Mouse (Mus musculus): ENCODE data around the gene Scaf8. TPM values are rescaled to one million over a fixed set of nuclear protein-coding genes. Genes with fewer than 3 reads are reported as not detected.
"Not testable (repeated sequence)": the region's sequence is repeated elsewhere in the genome, so short reads cannot be mapped to it uniquely, and the experiment has no call there.

The Scaf8 gene
- polyA plus RNA-seq, 1 experiment from 2014 or later = 23.4 TPM

GRCm38 (mm10) chr17:3135346-3135745 is 20.6 kb downstream of the Scaf8 start:
- no peak for DNase-seq (ENCODE audit: low spot score)
- Histone ChIP-seq H3K36me3 (replicated peaks) (peaks cover 49% of the 10 kb centered on the region), H3K27ac (replicated peaks) (no peak overlapping the region), H3K4me1 (0 out of 2 replicates have a peak, but pooled peaks cover 7% of the 10 kb centered on the region), H3K4me3 (no peak overlapping the region), H3K9me3 (no peaks in the 10 kb centered on the region), H3K27me3 (replicated peaks; ENCODE audit: low read depth, poor library complexity, severe bottlenecking) (no peaks in the 10 kb centered on the region)

DNA sequence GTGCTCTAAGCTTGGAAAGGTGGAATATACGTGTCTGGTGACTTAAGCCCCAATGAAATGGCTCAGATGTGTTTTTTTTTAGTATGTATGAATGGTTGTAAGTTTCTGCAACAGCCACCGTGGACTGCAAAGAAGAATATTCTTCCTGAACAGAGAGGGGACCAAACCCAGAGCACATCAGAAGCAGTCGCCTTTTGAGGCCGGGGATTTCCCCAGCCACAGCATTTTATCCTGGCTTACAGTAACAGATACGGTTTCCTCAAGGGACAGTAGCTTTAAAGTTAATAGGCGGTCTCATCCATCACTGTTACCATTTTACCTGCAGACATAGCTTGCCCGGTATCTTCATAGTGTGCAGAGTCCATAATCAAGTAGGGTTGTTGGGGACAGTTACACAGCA is 21.4 kb downstream of the Scaf8 start:
- no peaks in the 10 kb centered on the region for H3K9me3 ChIP-seq
- WGBS = 91% methylated on average over 7 of the region's 7 CpGs
- DNase-seq (ENCODE audit: low spot score) = no peak
- 0 out of 2 replicates have a peak, but pooled peaks cover 7% of the 10 kb centered on the region for H3K4me1 ChIP-seq
- H3K27ac ChIP-seq (replicated peaks) = no peak overlapping the region
- H3K4me3 ChIP-seq = no peak overlapping the region
- peaks cover 47% of the 10 kb centered on the region for H3K36me3 ChIP-seq (replicated peaks)
- no peaks in the 10 kb centered on the region for H3K27me3 ChIP-seq (replicated peaks; ENCODE audit: low read depth, poor library complexity, severe bottlenecking)

GRCm38 (mm10) chr17:3138387-3138786 is 23.6 kb downstream of the Scaf8 start:
- no peaks in the 10 kb centered on the region for H3K9me3 ChIP-seq
- no peak overlapping the region for H3K27ac ChIP-seq (replicated peaks)
- 0 out of 2 replicates have a peak, but pooled peaks cover 7% of the 10 kb centered on the region for H3K4me1 ChIP-seq
- DNase-seq (ENCODE audit: low spot score) = no peak
- H3K36me3 ChIP-seq (replicated peaks) = peaks cover 32% of the 10 kb centered on the region
- H3K27me3 ChIP-seq (replicated peaks; ENCODE audit: low read depth, poor library complexity, severe bottlenecking) = no peaks in the 10 kb centered on the region
- no peak overlapping the region for H3K4me3 ChIP-seq
- 60% methylated on average over 3 of the region's 3 CpGs for WGBS

GRCm38 (mm10) chr17:3140100-3140499 is 25.3 kb downstream of the Scaf8 start:
- peaks cover 42% of the 10 kb centered on the region for H3K36me3 ChIP-seq (replicated peaks)
- no peaks in the 10 kb centered on the region for H3K9me3 ChIP-seq
- H3K27me3 ChIP-seq (replicated peaks; ENCODE audit: low read depth, poor library complexity, severe bottlenecking) = no peaks in the 10 kb centered on the region
- no peak for DNase-seq (ENCODE audit: low spot score)
- 93% methylated on average over 1 of the region's 1 CpGs for WGBS
- H3K4me3 ChIP-seq = no peak overlapping the region
- 0 out of 2 replicates have a peak, but pooled peaks cover 7% of the 10 kb centered on the region for H3K4me1 ChIP-seq
- H3K27ac ChIP-seq (replicated peaks) = no peak overlapping the region

GRCm38 (mm10) chr17:3148853-3149252 is 34.1 kb downstream of the Scaf8 start:
- Histone ChIP-seq H3K27ac (replicated peaks) (no peak overlapping the region), H3K36me3 (replicated peaks) (peaks cover 72% of the 10 kb centered on the region), H3K27me3 (replicated peaks; ENCODE audit: low read depth, poor library complexity, severe bottlenecking) (no peaks in the 10 kb centered on the region), H3K9me3 (no peaks in the 10 kb centered on the region), H3K4me1 (no peaks in the 10 kb centered on the region), H3K4me3 (no peak overlapping the region)
- no peak for DNase-seq (ENCODE audit: low spot score)
- WGBS = 94% methylated on average over 1 of the region's 1 CpGs

DNA sequence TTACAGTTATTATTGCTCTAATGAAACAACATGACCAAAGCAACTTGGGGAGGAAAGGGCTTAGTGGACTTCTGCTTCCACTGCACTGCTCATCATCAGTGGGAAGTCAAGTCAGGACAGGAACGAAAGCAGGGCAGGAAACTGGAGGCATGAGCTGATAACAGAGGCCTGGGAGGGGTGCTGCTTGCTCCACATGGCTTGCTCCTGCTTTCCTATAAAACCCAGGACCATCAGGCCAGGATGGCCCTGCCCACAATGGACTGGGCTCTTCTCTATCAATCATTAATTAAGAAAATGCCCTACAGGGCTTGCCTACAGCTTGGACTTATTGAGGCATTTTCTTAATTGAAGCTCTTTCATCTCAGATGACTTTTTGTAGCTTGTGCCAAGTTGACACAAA is 34.8 kb downstream of the Scaf8 start:
- no peak overlapping the region for H3K4me3 ChIP-seq
- H3K36me3 ChIP-seq (replicated peaks) = peaks cover 74% of the 10 kb centered on the region

DNA sequence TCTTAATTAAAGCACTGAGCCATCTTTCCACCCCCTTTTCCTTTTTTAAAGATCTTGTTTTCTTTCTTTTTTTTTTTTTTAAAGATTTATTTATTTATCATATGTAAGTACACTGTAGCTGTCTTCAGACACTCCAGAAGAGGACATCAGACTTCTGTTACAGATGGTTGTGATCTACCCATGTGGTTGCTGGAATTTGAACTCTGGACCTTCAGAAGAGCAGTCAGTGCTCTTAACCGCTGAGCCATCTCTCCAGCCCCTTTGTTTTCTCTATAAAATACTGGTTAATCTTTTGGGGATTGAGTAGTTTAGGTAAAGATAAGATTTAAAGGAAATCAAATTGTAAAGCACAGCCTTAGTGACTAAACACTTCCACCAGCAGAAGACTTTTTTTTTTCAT is 35.9 kb downstream of the Scaf8 start:
- H3K36me3 ChIP-seq (replicated peaks) = peaks cover 73% of the 10 kb centered on the region
- H3K27me3 ChIP-seq (replicated peaks; ENCODE audit: low read depth, poor library complexity, severe bottlenecking); H3K9me3 ChIP-seq; H3K27ac ChIP-seq (replicated peaks); H3K4me3 ChIP-seq; DNase-seq (ENCODE audit: low spot score); H3K4me1 ChIP-seq: not testable (repeated sequence)
- 78% methylated on average over 1 of the region's 1 CpGs for WGBS

More for the DNA sequence above, 34.8 kb downstream of the Scaf8 start:
- 83% methylated on average over 1 of the region's 1 CpGs for WGBS
- H3K4me1 ChIP-seq = no peaks in the 10 kb centered on the region
- H3K9me3 ChIP-seq = no peaks in the 10 kb centered on the region
- DNase-seq (ENCODE audit: low spot score) = no peak
- no peak overlapping the region for H3K27ac ChIP-seq (replicated peaks)
- no peaks in the 10 kb centered on the region for H3K27me3 ChIP-seq (replicated peaks; ENCODE audit: low read depth, poor library complexity, severe bottlenecking)

GRCm38 (mm10) chr17:3151181-3151580 is 36.4 kb downstream of the Scaf8 start:
- Histone ChIP-seq H3K9me3 (no peaks in the 10 kb centered on the region), H3K4me1 (no peaks in the 10 kb centered on the region), H3K4me3 (no peak overlapping the region), H3K27ac (replicated peaks) (no peak overlapping the region), H3K27me3 (replicated peaks; ENCODE audit: low read depth, poor library complexity, severe bottlenecking) (no peaks in the 10 kb centered on the region), H3K36me3 (replicated peaks) (peaks cover 74% of the 10 kb centered on the region)
- no peak for DNase-seq (ENCODE audit: low spot score)

GRCm38 (mm10) chr17:3156176-3156575 is 41.4 kb downstream of the Scaf8 start:
- not testable (repeated sequence) for H3K27ac ChIP-seq (replicated peaks); H3K27me3 ChIP-seq (replicated peaks; ENCODE audit: low read depth, poor library complexity, severe bottlenecking); H3K4me1 ChIP-seq; DNase-seq (ENCODE audit: low spot score); H3K9me3 ChIP-seq; H3K4me3 ChIP-seq
- 91% methylated on average over 9 of the region's 9 CpGs for WGBS
- H3K36me3 ChIP-seq (replicated peaks) = peaks cover 78% of the 10 kb centered on the region

- H3K9me3 ChIP-seq = no peaks in the 10 kb centered on the region
- H3K4me3 ChIP-seq = no peak overlapping the region
- no peak overlapping the region for H3K27ac ChIP-seq (replicated peaks)
- no peak for DNase-seq (ENCODE audit: low spot score)
- no peaks in the 10 kb centered on the region for H3K4me1 ChIP-seq
- H3K27me3 ChIP-seq (replicated peaks; ENCODE audit: low read depth, poor library complexity, severe bottlenecking) = no peaks in the 10 kb centered on the region
- H3K36me3 ChIP-seq (replicated peaks) = peaks cover 84% of the 10 kb centered on the region
Measured at GRCm38 (mm10) chr17:3157016-3157415, 42.2 kb downstream of the Scaf8 start.

DNA sequence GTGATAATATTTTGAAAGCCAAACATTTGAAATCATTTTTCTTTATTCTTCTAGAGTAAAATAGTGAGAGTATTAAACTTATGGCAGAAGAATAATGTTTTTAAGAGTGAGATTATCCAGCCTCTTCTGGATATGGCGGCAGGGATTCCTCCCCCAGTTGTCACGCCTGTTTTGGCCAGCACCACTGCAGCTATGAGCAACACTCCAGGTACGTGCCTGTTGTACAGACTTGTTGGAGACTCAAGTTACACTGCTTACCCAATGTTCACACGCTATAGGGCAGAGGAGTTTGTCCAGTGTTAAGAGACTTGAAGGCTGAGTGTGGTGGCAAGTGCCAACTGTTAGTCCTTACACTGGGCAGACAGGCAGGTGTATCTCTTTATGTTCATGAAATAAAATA is 48.1 kb downstream of the Scaf8 start:
- no peaks in the 10 kb centered on the region for H3K27me3 ChIP-seq (replicated peaks; ENCODE audit: low read depth, poor library complexity, severe bottlenecking)
- H3K27ac ChIP-seq (replicated peaks) = no peak overlapping the region
- no peaks in the 10 kb centered on the region for H3K9me3 ChIP-seq
- no peak for DNase-seq (ENCODE audit: low spot score)
- peaks cover 84% of the 10 kb centered on the region for H3K36me3 ChIP-seq (replicated peaks)
- no peaks in the 10 kb centered on the region for H3K4me1 ChIP-seq
- H3K4me3 ChIP-seq = no peak overlapping the region
- 83% methylated on average over 4 of the region's 4 CpGs for WGBS

DNA sequence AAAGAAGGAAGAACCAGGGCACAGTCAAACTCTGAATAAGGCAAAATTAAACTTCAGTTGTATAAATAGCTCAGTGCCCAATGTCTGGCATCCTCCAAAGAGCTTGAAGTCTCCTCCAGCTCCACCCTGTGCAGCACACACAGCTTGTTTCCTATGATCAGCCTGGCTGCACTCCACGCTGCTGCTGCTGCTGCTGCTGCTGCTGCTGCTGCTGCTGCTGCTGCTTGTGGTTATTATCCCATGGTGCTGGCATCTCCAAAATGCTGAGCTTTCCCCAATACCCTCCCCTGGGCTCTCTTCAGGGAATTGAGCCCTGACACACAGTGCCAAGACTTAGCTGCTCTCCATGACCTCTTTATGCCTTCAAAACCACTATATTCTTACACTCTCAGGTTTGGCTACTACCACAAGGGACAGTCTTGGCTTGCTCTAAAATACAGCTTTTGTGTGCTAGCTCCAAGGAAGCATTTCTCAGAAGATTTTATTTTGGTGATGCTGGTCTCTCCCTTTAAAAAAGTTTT is 65.7 kb downstream of the Scaf8 start:
- H3K4me3 ChIP-seq; H3K27ac ChIP-seq (replicated peaks); H3K9me3 ChIP-seq; H3K4me1 ChIP-seq; H3K27me3 ChIP-seq (replicated peaks; ENCODE audit: low read depth, poor library complexity, severe bottlenecking); DNase-seq (ENCODE audit: low spot score): not testable (repeated sequence)
- peaks cover 87% of the 10 kb centered on the region for H3K36me3 ChIP-seq (replicated peaks)
- 94% methylated on average over 1 of the region's 1 CpGs for WGBS

GRCm38 (mm10) chr17:3195483-3195882 is 80.7 kb downstream of the Scaf8 start:
- not testable (repeated sequence) for H3K4me3 ChIP-seq; H3K27me3 ChIP-seq (replicated peaks; ENCODE audit: low read depth, poor library complexity, severe bottlenecking); H3K9me3 ChIP-seq; H3K27ac ChIP-seq (replicated peaks); H3K4me1 ChIP-seq; DNase-seq (ENCODE audit: low spot score)
- H3K36me3 ChIP-seq (replicated peaks) = peaks cover 93% of the 10 kb centered on the region

DNA sequence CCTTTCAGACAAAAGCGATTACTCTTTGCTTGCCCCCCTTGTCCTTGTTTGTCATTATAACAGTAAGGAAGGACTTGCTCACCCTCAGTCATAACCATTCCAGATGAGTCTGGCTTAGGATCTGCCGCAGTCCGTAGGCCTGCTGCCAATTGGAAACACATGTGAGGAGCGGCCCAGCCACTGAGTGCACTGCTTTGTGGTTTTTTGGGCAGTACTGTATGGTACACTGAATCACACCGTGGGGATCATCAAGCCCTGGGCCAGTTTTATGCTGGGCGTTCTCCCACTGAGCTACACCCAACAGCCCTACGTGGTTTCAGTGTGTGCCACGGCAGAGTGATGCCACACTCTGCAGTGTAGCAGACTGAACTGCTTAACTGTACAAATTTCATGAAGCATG is 85.6 kb downstream of the Scaf8 start:
- peak; percentile 53 for DNase-seq (ENCODE audit: low spot score)
- Histone ChIP-seq H3K27me3 (replicated peaks; ENCODE audit: low read depth, poor library complexity, severe bottlenecking) (no peaks in the 10 kb centered on the region), H3K9me3 (no peaks in the 10 kb centered on the region), H3K36me3 (replicated peaks) (peaks cover 98% of the 10 kb centered on the region), H3K27ac (replicated peaks) (no peak overlapping the region), H3K4me1 (peaks cover 7% of the 10 kb centered on the region), H3K4me3 (no peak overlapping the region)
- WGBS = 70% methylated on average over 8 of the region's 8 CpGs
